Mouse (Mus musculus): Measurements from ENCODE around the gene Mob1a. TPM values are rescaled to one million over a fixed set of nuclear protein-coding genes. Genes with fewer than 3 reads are reported as not detected.
A peak's percentile ranks its signal among the peaks of the same experiment; 100 is the strongest.

Mob1a gene
- polyA plus RNA-seq, 1 experiment from 2014 or later: 65.4 TPM

- Histone ChIP-seq H3K4me2 (no peak overlapping the region), H3K27me3 (no peaks in the 10 kb centered on the region), H3K4me3 (replicated peaks) (no peak overlapping the region), H3K9me3 (no peaks in the 10 kb centered on the region), H3K9ac (replicated peaks) (no peak overlapping the region), H3K4me1 (replicated peaks) (peaks cover 14% of the 10 kb centered on the region), H3K36me3 (peaks cover 29% of the 10 kb centered on the region), H3K27ac (no peak overlapping the region)
- ATAC-seq (ENCODE audit: insufficient number of reproducible peaks, insufficient read depth, low FRiP score, low TSS enrichment, low read depth): no peak
Observed at GRCm38 (mm10) chr6:83315293-83315692, 10.5 kb upstream of the Mob1a start.

DNA sequence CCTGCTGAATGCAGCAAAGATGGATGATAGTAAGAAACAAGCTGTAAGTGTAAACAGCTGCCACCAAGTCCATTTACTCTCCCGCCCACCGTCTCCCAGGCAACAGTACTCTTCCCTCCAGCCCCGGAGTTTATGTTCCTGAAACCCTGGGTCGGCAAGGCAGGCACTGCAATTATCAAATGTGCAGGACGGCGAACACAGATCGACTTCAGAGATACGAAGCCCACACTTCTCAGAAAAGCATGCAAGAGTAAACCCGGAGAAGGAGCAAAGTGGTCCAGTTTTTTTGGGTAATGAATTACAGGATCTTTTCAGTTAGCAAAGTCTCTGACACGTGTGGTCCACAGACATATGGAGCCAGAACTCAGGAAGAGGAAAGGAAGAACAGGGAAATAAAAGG, 9.8 kb upstream of the Mob1a start:
- Histone ChIP-seq H3K4me1 (replicated peaks) (peaks cover 14% of the 10 kb centered on the region), H3K27ac (no peak overlapping the region; the same call in 1 of the 2 replicates), H3K9me3 (no peaks in the 10 kb centered on the region), H3K36me3 (peaks cover 22% of the 10 kb centered on the region), H3K9ac (replicated peaks) (peak overlapping the region; percentile 32), H3K27me3 (no peaks in the 10 kb centered on the region; the same call in 1 of the 2 replicates), H3K4me2 (peak overlapping the region; percentile 73), H3K4me3 (replicated peaks) (peak overlapping the region; percentile 93)
- ATAC-seq (ENCODE audit: insufficient number of reproducible peaks, insufficient read depth, low FRiP score, low TSS enrichment, low read depth): no peak
- WGBS: 1% methylated on average over 10 of the region's 10 CpGs

DNA sequence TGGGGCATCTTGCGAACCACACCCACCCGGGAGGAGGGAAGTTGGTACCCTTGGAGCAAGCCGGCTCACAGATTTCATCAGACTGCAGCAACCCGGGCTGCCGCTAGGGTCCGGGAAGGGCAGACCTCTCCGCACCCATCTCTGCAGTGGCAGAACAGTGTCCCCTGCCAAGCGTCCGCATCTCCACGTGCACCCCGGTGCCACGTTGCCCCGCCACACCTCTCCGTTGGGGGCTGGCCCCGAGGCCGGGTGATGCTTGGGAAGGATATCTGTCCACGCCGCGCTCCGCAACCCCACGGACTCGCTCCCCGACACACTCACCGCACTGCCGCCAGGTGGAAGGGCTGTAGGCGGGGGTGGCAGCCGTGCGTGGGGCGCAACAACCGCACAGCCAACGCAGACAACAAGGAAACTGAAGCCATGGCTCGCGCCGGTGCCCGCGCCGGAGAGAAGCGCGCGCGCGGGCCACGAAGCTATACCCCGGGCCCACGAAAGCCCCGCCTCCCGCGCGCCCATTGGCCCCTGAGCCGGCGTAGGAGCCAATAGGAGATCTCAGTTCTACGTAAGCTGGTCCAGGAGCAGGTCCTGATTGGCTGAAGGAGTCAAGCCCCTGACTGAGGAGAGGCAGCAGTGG, 8.6 kb upstream of the Mob1a start:
- ATAC-seq (ENCODE audit: insufficient number of reproducible peaks, insufficient read depth, low FRiP score, low TSS enrichment, low read depth): peak; percentile 96
- Histone ChIP-seq H3K9ac (replicated peaks) (peak overlapping the region; percentile 77), H3K4me1 (replicated peaks) (peaks cover 14% of the 10 kb centered on the region), H3K9me3 (no peaks in the 10 kb centered on the region), H3K36me3 (peaks cover 11% of the 10 kb centered on the region), H3K27me3 (no peaks in the 10 kb centered on the region; the same call in 1 of the 2 replicates), H3K4me3 (replicated peaks) (peak overlapping the region; percentile 93), H3K4me2 (peak overlapping the region; percentile 73), H3K27ac (peak overlapping the region; percentile 62; the same call in 1 of the 2 replicates)
- under 1% methylated on average over 52 of the region's 52 CpGs for WGBS

DNA sequence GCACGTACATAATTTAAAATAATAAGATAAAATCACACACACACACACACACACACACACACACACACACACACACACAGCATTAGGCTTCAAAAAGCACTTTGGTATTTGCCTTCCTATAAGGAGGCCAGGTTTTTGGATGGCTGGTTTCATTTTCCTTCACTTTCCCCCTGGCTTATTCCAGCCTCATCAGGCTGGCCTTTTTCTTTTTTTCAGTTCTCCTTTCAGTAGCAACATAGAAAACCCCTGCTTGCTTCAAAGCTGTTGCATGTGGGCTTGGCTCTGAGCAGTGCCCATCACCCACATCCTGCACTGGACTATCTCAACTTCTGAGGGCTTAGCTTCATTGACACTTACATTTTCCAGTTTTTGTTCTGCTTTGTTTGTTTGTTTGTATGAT, 3.9 kb upstream of the Mob1a start:
- no peak for ATAC-seq (ENCODE audit: insufficient number of reproducible peaks, insufficient read depth, low FRiP score, low TSS enrichment, low read depth)
- Histone ChIP-seq H3K4me3 (replicated peaks) (no peak overlapping the region), H3K4me1 (replicated peaks) (peaks cover 10% of the 10 kb centered on the region), H3K4me2 (no peak overlapping the region), H3K27ac (no peak overlapping the region), H3K36me3 (no peaks in the 10 kb centered on the region), H3K27me3 (no peaks in the 10 kb centered on the region; the same call in 1 of the 2 replicates), H3K9ac (replicated peaks) (no peak overlapping the region), H3K9me3 (no peaks in the 10 kb centered on the region)
- WGBS: 44% methylated on average over 1 of the region's 1 CpGs

DNA sequence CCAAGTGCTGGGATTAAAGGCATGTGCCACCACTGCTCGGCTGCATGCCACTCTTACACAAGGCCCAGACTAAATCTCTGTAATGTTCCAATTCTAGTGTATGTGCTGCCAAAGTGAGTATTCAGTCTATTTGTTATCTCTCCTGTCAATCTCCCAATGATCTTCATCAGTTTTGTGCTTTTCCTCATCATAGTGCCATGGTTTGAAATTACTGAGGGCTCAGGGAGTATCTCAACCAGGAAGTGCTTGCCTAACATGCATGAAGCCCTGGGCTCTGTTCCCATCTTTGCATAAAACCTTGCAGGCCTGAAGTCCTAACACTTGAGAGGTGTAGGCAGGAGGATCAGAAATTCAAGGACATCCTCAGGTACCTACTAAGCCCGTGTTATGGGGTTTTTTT, 3.0 kb upstream of the Mob1a start:
- H3K4me2 ChIP-seq: no peak overlapping the region
- no peaks in the 10 kb centered on the region for H3K9me3 ChIP-seq
- H3K4me3 ChIP-seq (replicated peaks): no peak overlapping the region
- WGBS: 62% methylated on average over 2 of the region's 2 CpGs
- ATAC-seq (ENCODE audit: insufficient number of reproducible peaks, insufficient read depth, low FRiP score, low TSS enrichment, low read depth): no peak
- H3K4me1 ChIP-seq (replicated peaks): peaks cover 15% of the 10 kb centered on the region
- H3K36me3 ChIP-seq: no peaks in the 10 kb centered on the region
- H3K27ac ChIP-seq: no peak overlapping the region
- H3K9ac ChIP-seq (replicated peaks): no peak overlapping the region
- H3K27me3 ChIP-seq: no peaks in the 10 kb centered on the region; the same call in 1 of the 2 replicates

DNA sequence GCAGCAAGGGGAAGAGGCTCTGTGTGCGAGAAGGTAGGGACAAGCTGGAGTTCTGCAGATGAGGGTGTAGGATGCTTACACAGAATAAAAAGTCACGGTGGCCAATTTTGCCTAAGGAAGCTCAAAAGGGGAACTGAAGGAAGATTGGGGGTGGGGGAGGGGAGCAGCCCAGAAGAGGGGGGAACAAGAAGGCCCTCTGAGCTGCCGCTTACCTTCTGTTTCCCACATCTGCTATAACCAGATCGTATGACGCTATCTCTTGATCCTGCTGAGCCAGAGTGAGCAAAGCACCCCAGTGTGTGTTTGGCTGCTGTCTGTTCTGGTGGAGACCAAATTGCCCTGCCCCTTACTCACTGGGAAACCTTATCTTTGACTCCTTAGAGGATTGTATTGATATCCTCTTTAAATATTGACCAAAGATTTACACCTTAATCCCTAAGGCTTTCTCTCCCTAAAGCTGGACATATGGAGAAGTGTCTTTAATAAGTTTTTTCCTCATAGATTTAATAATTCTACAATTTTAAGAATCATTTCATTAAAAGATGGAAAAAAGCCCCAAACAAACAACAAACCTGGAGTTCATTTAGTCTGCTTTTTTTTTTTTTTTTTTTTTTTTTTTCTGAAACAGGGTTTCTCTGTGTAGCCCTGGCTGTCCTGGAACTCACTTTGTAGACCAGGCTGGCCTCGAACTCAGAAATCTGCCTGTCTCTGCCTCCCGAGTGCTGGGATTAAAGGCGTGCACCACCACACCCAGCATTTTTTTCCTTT, 2.0 kb upstream of the Mob1a start:
- 66% methylated on average over 8 of the region's 8 CpGs for WGBS
- Histone ChIP-seq H3K27ac (no peak overlapping the region), H3K4me2 (no peak overlapping the region), H3K9ac (replicated peaks) (no peak overlapping the region), H3K4me3 (replicated peaks) (no peak overlapping the region), H3K9me3 (no peaks in the 10 kb centered on the region), H3K27me3 (no peaks in the 10 kb centered on the region; the same call in 1 of the 2 replicates), H3K4me1 (replicated peaks) (peaks cover 15% of the 10 kb centered on the region), H3K36me3 (no peaks in the 10 kb centered on the region; the same call in 1 of the 2 replicates)
- ATAC-seq (ENCODE audit: insufficient number of reproducible peaks, insufficient read depth, low FRiP score, low TSS enrichment, low read depth): no peak

- peak overlapping the region; percentile 95 for H3K27ac ChIP-seq
- H3K36me3 ChIP-seq: peaks cover 18% of the 10 kb centered on the region
- peak overlapping the region; percentile 92 for H3K4me3 ChIP-seq (replicated peaks)
- H3K4me1 ChIP-seq (replicated peaks): peaks cover 15% of the 10 kb centered on the region
- peak; percentile 29; the same call in 1 of the 2 replicates for ATAC-seq (ENCODE audit: insufficient number of reproducible peaks, insufficient read depth, low FRiP score, low TSS enrichment, low read depth)
- H3K27me3 ChIP-seq: no peaks in the 10 kb centered on the region; the same call in 1 of the 2 replicates
- peak overlapping the region; percentile 63 for H3K4me2 ChIP-seq
- peak overlapping the region; percentile 94 for H3K9ac ChIP-seq (replicated peaks)
- no peaks in the 10 kb centered on the region for H3K9me3 ChIP-seq
- WGBS: 8% methylated on average over 6 of the region's 6 CpGs
Observed at GRCm38 (mm10) chr6:83326394-83326736, 549 bp downstream of the Mob1a start.

- Histone ChIP-seq H3K9ac (replicated peaks) (peak overlapping the region; percentile 5; the same call in 1 of the 2 replicates), H3K27ac (no peak overlapping the region), H3K9me3 (no peaks in the 10 kb centered on the region), H3K4me1 (replicated peaks) (peaks cover 15% of the 10 kb centered on the region), H3K4me3 (replicated peaks) (peak overlapping the region; percentile 92), H3K36me3 (peaks cover 21% of the 10 kb centered on the region), H3K27me3 (no peaks in the 10 kb centered on the region), H3K4me2 (peak overlapping the region; percentile 63)
- no peak for ATAC-seq (ENCODE audit: insufficient number of reproducible peaks, insufficient read depth, low FRiP score, low TSS enrichment, low read depth)
- 65% methylated on average over 6 of the region's 6 CpGs for WGBS
Observed at GRCm38 (mm10) chr6:83326761-83327160, 945 bp downstream of the Mob1a start.

- Histone ChIP-seq H3K4me2 (no peak overlapping the region), H3K27ac (no peak overlapping the region)
Observed at GRCm38 (mm10) chr6:83327591-83328190, 1.9 kb downstream of the Mob1a start.

DNA sequence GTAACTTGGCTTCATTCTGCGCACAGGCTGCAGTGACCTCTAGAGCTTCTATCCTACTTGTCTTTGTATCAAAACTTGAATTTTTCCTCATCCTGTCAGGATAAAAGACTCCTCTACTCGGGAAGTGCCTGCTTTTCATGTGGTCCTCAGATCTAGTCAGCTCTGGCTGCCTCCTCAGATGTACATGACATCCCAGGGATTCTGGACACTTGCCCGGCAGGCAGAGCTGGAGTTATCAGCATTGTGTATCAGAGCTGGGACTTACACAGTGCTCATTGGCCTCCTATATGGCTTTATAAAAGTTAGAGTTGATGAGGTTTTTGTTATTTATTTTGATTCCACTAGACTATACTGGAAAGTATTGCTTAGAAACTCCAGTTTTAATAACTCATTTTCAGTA, 15.6 kb downstream of the Mob1a start:
- Histone ChIP-seq H3K36me3 (peaks cover 66% of the 10 kb centered on the region), H3K4me1 (replicated peaks) (no peaks in the 10 kb centered on the region), H3K27me3 (no peaks in the 10 kb centered on the region), H3K9me3 (no peaks in the 10 kb centered on the region), H3K9ac (replicated peaks) (no peak overlapping the region), H3K27ac (no peak overlapping the region), H3K4me3 (replicated peaks) (no peak overlapping the region), H3K4me2 (no peak overlapping the region)
- no peak for ATAC-seq (ENCODE audit: insufficient number of reproducible peaks, insufficient read depth, low FRiP score, low TSS enrichment, low read depth)
- WGBS: 89% methylated on average over 3 of the region's 3 CpGs

More at GRCm38 (mm10) chr6:83327591-83328190, 1.9 kb downstream of the Mob1a start:
- no peak for ATAC-seq (ENCODE audit: insufficient number of reproducible peaks, insufficient read depth, low FRiP score, low TSS enrichment, low read depth)
- Histone ChIP-seq H3K9me3 (no peaks in the 10 kb centered on the region), H3K4me1 (replicated peaks) (peaks cover 15% of the 10 kb centered on the region), H3K27me3 (no peaks in the 10 kb centered on the region), H3K4me3 (replicated peaks) (no peak overlapping the region), H3K36me3 (peaks cover 30% of the 10 kb centered on the region), H3K9ac (replicated peaks) (no peak overlapping the region)
- WGBS: 89% methylated on average over 3 of the region's 3 CpGs

- peaks cover 60% of the 10 kb centered on the region for H3K36me3 ChIP-seq
Observed at GRCm38 (mm10) chr6:83342957-83343356, 17.1 kb downstream of the Mob1a start.

More at GRCm38 (mm10) chr6:83342957-83343356, 17.1 kb downstream of the Mob1a start:
- H3K9me3 ChIP-seq: no peaks in the 10 kb centered on the region
- no peak for ATAC-seq (ENCODE audit: insufficient number of reproducible peaks, insufficient read depth, low FRiP score, low TSS enrichment, low read depth)
- H3K4me3 ChIP-seq (replicated peaks): no peak overlapping the region
- H3K27me3 ChIP-seq: no peaks in the 10 kb centered on the region
- no peak overlapping the region for H3K4me2 ChIP-seq
- H3K9ac ChIP-seq (replicated peaks): no peak overlapping the region
- 86% methylated on average over 2 of the region's 2 CpGs for WGBS
- no peak overlapping the region for H3K27ac ChIP-seq
- no peaks in the 10 kb centered on the region for H3K4me1 ChIP-seq (replicated peaks)
